Mouse (Mus musculus) right cerebral cortex, postnatal 10 days (tissue): ENCODE results near the gene Txlna.

ENCODE experiments used
- DNase-seq, 2 experiments: peaks; one replicate each; pipeline ENCODE4 v3.0.0; 2021; ENCODE audit warnings: low spot score in 2 of 2

The Txlna gene

DNA sequence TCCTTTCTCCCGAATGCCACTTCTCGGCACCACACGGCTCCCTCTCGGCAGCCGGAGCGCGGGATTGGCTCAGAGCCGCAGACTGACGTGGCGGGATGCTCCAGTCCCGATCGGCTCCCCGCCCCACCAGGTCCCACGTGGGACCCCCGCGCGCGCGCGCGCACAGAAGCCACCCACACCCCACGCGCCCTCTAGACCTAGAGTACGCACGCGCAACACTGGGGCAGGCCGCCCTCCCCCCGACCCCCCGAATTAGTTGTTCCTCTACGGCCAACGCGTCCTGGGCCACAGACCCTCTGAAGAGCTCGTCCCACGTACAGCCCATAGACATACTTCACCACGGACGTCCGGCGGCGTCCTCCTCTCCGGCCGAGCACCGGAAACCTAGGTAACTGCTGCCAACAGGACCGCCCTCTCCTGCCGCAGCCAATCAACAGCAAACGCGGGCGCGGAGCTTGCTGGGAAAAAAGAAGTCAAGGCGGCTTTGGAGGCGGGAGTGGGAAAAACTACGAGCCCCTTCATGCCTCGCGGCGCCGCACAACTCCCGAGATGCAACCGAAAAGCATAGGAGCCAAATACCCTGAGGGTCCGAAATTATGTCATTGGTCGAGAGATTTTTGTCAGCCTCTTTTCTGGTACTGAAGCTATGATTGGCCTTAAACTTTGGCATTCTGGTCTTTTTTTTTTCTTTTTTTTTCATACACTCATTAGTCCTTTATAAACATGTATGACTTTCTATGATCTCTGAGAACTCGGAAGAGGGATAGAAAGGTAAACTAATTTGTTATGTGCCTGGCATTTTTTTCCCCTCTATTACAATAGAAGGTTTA, at the start of gene Txlna:
Gene Txlna, minus strand, starts transcription at position 428 of the 830 bp plus-strand sequence.
- DNase-seq = peak; percentile 98 to 99

GRCm38 (mm10) chr4:129684531-129684930, 43.7 kb upstream of the Txlna start:
- DNase-seq = no peak

DNA sequence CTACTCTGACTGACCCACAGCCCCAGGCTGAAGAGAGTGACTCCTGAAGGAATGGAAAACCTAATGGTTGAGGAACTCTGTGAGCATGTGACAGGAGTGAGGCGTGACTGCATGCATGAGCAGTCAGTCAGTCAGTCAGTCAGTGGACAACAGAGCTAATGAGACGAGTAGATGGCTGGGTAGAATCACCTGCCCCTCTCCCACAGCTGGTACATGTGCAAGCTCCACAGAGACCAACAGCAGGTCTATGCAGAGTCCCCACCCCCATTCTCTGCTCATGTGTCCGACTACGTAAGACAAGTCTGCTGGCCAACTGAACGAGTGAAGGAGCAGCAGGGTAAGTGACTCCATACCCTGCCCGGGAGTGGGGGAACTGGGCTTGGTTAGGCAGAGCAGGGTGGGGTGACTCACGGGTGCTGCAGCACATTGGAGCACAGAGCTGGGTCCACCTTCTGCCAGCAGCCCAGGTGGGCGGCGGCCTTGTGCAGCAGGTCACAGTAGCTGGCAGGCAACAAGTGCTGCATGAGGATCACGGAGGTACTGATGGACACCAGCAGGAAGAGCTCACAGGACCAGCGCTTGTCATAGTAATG, 43.1 kb upstream of the Txlna start:
- DNase-seq = no peak

DNA sequence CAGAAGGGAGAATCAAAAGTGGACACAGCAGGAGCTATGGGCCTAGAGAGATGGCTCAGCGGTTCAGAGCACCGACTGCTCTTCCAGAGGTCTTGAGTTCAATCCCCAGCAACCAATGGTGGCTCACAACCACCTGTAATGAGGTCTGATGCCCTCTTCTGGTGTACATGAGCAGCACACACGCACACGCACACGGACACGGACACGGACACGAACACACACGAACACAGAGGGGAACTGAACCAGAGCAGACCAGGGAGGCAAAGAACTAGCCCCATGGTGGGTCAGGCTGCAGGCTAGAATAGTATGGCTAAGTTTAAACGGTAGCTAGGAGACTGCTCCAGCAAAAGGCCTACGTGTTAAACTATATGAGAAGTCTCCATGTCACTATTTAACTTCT, 41.0 kb upstream of the Txlna start:
- no peak for DNase-seq

GRCm38 (mm10) chr4:129672878-129673449, 32.1 kb upstream of the Txlna start:
- DNase-seq = no peak

- DNase-seq = peak; percentile 95
Observed at GRCm38 (mm10) chr4:129672083-129672877, 31.4 kb upstream of the Txlna start, which contains the start of gene Kpna6. Gene Kpna6, minus strand, starts transcription at chr4:129672767.

DNA sequence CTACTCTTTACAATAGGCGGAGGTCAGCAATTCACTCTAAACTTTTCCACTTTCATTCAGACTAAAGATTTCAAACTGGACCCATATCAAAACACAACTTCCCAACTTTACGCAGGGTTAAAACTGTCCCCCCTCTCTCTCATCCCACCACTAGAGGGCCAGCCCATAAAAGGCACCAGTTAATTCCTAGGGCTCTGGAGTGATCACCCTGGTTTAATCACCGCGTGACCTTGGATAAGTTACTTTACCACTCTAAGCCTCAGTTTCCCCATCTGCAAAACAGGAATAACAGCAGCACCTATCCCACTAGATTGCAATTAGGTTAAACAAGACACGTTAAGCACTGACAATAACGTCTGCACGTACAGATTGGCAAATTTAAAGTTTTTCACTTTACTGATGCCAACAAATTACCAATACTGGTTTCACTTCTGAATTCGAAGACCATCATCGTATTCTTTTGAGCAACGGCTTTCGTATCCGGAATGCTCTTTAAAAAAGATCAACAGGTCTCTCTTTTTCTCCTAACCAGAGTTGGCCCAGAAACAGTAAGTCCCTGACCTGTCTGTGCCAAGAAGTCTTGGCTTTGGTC, 30.7 kb upstream of the Txlna start:
- DNase-seq = peak in 1 of 2 experiments; percentile 69

GRCm38 (mm10) chr4:129662255-129662813, 21.5 kb upstream of the Txlna start:
- no peak for DNase-seq

GRCm38 (mm10) chr4:129661584-129661983, 20.7 kb upstream of the Txlna start:
- no peak for DNase-seq

GRCm38 (mm10) chr4:129654770-129655169, 13.9 kb upstream of the Txlna start:
- DNase-seq = no peak

- no peak for DNase-seq
Observed at GRCm38 (mm10) chr4:129650359-129650758, 9.5 kb upstream of the Txlna start.

DNA sequence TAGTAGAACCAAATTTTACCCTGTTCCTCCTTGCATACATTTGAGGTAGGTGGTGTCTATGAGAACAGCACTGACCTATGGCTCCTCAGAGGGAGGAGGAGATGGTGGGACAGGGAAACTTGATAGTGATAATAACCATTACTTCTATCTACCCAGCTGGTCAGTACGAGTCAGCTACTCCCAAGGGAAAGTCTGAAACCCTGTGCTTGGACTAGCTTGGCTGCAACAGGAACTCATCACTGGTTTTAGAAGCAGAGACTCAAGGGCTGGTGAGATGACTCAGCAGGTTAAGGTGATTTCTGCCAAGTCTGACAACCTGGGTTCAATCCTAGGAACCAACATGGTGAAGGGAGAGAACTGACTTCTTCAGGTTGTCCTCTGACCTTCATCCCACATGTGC, 7.8 kb upstream of the Txlna start:
- no peak for DNase-seq

- no peak for DNase-seq
Observed at GRCm38 (mm10) chr4:129645204-129645603, 4.3 kb upstream of the Txlna start.

- DNase-seq = no peak
Observed at GRCm38 (mm10) chr4:129641756-129642155, 891 bp upstream of the Txlna start.

GRCm38 (mm10) chr4:129640101-129640637, 696 bp downstream of the Txlna start:
- peak in 1 of 2 experiments; percentile 60 for DNase-seq

GRCm38 (mm10) chr4:129639221-129639620, 1.6 kb downstream of the Txlna start:
- no peak for DNase-seq

GRCm38 (mm10) chr4:129633852-129634251, 7.0 kb downstream of the Txlna start:
- DNase-seq = no peak

GRCm38 (mm10) chr4:129631867-129632266, 9.0 kb downstream of the Txlna start:
- no peak for DNase-seq

DNA sequence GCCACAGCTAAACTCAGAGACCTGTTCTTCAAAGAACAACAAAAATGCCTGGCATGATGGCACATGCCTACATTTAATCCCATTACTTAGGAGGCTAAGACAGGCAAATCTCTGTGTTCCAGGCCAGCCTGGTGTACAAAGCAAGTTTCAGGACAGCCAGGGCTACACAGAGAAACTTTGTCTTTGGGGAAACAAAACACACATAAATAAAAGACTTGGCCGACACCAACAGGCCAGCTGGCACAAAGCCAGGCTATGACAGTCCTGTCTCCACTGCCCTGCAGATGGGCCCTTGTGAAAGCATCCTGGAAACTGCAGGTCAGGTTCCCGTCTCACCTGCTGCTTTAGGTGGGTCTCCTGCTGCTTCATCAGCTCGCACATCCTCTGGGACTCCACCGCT, 9.9 kb downstream of the Txlna start:
- DNase-seq = peak in 1 of 2 experiments; percentile 59

DNA sequence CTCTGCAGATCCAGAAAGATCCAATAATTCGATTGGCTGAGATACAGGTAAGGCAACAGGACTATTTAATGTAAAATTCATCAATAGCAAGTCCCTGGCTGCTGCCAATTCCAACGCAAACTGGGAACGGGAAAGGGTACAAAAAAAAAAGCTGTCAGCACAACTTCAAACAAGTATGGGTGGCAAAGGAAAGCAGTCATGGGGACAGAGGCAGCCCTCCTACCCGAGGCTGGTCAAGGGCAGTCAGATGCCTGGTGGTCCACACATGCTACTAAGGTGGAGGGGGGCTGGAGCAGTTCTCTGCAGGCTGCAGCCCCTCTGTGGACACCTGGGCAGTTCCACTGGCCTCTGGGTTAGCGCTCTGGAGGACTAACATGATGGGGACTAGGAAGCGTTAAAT, 14.8 kb downstream of the Txlna start:
- DNase-seq = no peak

DNA sequence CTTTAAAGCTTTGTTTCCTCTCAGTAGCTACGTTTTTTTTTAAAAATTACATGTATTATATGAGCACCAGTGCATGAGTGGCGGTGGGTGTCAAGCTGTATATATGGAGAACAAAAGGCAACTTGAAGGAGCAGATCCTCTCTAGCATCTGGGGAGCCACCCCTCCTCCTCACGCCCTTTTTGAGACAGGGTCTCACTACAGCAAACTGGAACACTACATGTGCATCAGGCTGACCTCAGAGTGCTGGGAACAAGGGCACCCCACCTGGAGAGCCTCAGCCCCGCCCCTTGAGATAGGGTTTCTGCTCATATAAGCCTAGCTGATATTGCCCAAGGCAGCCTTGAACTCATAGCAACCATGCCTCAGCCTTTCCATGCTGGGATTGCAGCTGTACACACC, 15.4 kb downstream of the Txlna start:
- DNase-seq = peak in 1 of 2 experiments; percentile 44
